In genomic region chr13:53285261-53285755, GRCm38 (mm10) we compare ENCODE assay signal across 9 mouse cellular contexts. TPM values are rescaled to one million over a fixed set of nuclear protein-coding genes. Genes with fewer than 3 reads are reported as not detected.
DNase-seq lines count a peak whose midpoint lies in the region; ATAC-seq and TF ChIP-seq lines count a peak whose summit lies in the region.
"Had no signal": no experiment of that assay in that cellular context is flagged by ENCODE, and none has a peak within 500 bp of the region (broad histone marks: within the 10 kb centered on the region; RNA-seq: fewer than 3 reads in every experiment).

No protein-coding gene starts in this region.

- no peak; the same call in 1 of the 2 replicates for ATAC-seq in heart, embryonic 12.5 days (ENCODE audit: insufficient number of reproducible peaks, low FRiP score)

- no peak for DNase-seq in left cerebral cortex, adult 2 months (ENCODE audit: extremely low spot score in 1 of 2, low spot score in 2 of 2)
- no peak for DNase-seq in left cerebral cortex, postnatal 14 days (ENCODE audit: low spot score in 2 of 2)
- DNase-seq in kidney, postnatal 25 days, result peak; percentile 7 to 48
- DNase-seq in neural tube, embryonic 10.5 days (ENCODE audit: extremely low spot score, low spot score), result peak; percentile 77
- no peak for DNase-seq in T-cell, adult 2 months (ENCODE audit: low spot score)
- DNase-seq in adipocyte (ENCODE audit: low spot score), result no peak

- no peak for TF ChIP-seq CTCF in left cerebral cortex, adult 2 months (IDR thresholded peaks at IDR 0.05)

- H3K9me3 ChIP-seq in heart, embryonic 12.5 days (replicated peaks), result no peaks in the 10 kb centered on the region

- H3K4me1 ChIP-seq in brown adipose tissue, adult 24 weeks (ENCODE audit: control insufficient read depth, insufficient read depth, insufficient read length, low read length), result no peaks in the 10 kb centered on the region
- peaks cover 48% of the 10 kb centered on the region for H3K4me1 ChIP-seq in heart, embryonic 12.5 days (replicated peaks)

- no peaks in the 10 kb centered on the region for H3K36me3 ChIP-seq in heart, embryonic 12.5 days

- intact Hi-C loops in left cerebral cortex, adult 2 months (cut with DNase I), result no loop called here
- intact Hi-C loops in left cerebral cortex, postnatal 14 days (cut with DNase I), result loop anchor here (5.0 kb wide), 1 partner anchor 168 kb away; no protein-coding TSS in a partner anchor

- peak overlapping the region; percentile 77 for H3K4me2 ChIP-seq in heart, embryonic 12.5 days

- no peak overlapping the region for H3K27ac ChIP-seq in left cerebral cortex, adult 2 months
- H3K27ac ChIP-seq in brown adipose tissue, adult 24 weeks (replicated peaks; ENCODE audit: low read depth, low read length), result no peak overlapping the region
- peak overlapping the region; percentile 75 for H3K27ac ChIP-seq in heart, embryonic 12.5 days (ENCODE audit: poor library complexity, severe bottlenecking)

- H3K9ac ChIP-seq in heart, embryonic 12.5 days, result peak overlapping the region; percentile 96

- no peaks in the 10 kb centered on the region; the same call in 1 of the 2 replicates for H3K27me3 ChIP-seq in heart, embryonic 12.5 days (replicated peaks)

- under 1% methylated on average over 35 of the region's 35 CpGs for WGBS in heart, embryonic 12.5 days

- H3K4me3 ChIP-seq in left cerebral cortex, adult 2 months, result peak overlapping the region; percentile 40
- peak overlapping the region; percentile 59 for H3K4me3 ChIP-seq in brown adipose tissue, adult 24 weeks (ENCODE audit: insufficient read depth, low read depth, low read length)
- H3K4me3 ChIP-seq in heart, embryonic 12.5 days, result peak overlapping the region; percentile 87

RNA-seq across cellular contexts. Expression of gene Ror2, which starts 0.6 kb away (rescaled TPM):
- total RNA-seq in left cerebral cortex, adult 2 months (2021), result 1 to 10 TPM; 1.0 to 1.4 TPM
- total RNA-seq in left cerebral cortex, postnatal 14 days (2021), result 1 to 10 TPM; 1.6 TPM
- 0.55 TPM in 1 of 2 replicates, not detected in the other for polyA plus RNA-seq in brown adipose tissue, adult 24 weeks (2012; ENCODE audit: insufficient read depth, insufficient read length, missing spikeins)
- 28.3 and 30.7 TPM in 2 replicates for polyA plus RNA-seq in heart, embryonic 12.5 days (2016; fragmentation: Nextera tagmentation; extraction: Ambion mirVana)
- total RNA-seq: MEL had no signal

Comparison
In these comparisons a context has a peak if more than half of its experiments do, and no peak if none do; other contexts are left out.
1. DNase-seq: peak in kidney, postnatal 25 days (2 of 2) and neural tube, embryonic 10.5 days (single experiment); none in left cerebral cortex, adult 2 months (0 of 2), left cerebral cortex, postnatal 14 days (0 of 2), T-cell, adult 2 months (single experiment) and adipocyte (single experiment).
2. Peak in every context shown above with its lines, with median percentiles within 50 percentile points of each other: H3K4me3 ChIP-seq.